Mouse (Mus musculus) liver, embryonic 16.5 days (tissue): ENCODE data around the gene Fbf1. TPM values are rescaled to one million over a fixed set of nuclear protein-coding genes. Genes with fewer than 3 reads are reported as not detected.

Experiments used
- ATAC-seq: fragments of 200-750 bp; cut with Nextera tagmentation; 2 replicates; pipeline ENCODE4 v1.8.0; 2017; ENCODE audit warnings: low read depth, mild to moderate bottlenecking, moderate number of reproducible peaks, moderate library complexity
- H3K27ac ChIP-seq: fragments of 300-500 bp; sonication (generic); 2 replicates; pipeline ENCODE4 v1.5.1; 2014; ENCODE audit warnings: mild to moderate bottlenecking, low read length
- H3K27me3 ChIP-seq: fragments of 300-500 bp; sonication (generic); 2 replicates; pipeline ENCODE4 v1.6.1; 2014; ENCODE audit warnings: low read depth, low read length, mixed read lengths; ENCODE audit not compliant: control insufficient read depth, insufficient read depth
- H3K36me3 ChIP-seq: fragments of 300-500 bp; sonication (generic); 2 replicates; pipeline ENCODE4 v1.6.1; 2014; ENCODE audit warnings: mild to moderate bottlenecking; ENCODE audit not compliant: control insufficient read depth, insufficient read depth
- H3K4me1 ChIP-seq: fragments of 300-500 bp; sonication (generic); 2 replicates; pipeline ENCODE4 v1.6.1; 2014; ENCODE audit warnings: low read depth, low read length, mixed read lengths; ENCODE audit not compliant: control insufficient read depth
- H3K4me2 ChIP-seq: fragments of 300-500 bp; sonication (generic); 2 replicates; pipeline ENCODE4 v1.6.1; 2014; ENCODE audit warnings: low read depth, low read length, mixed read lengths
- H3K4me3 ChIP-seq: fragments of 300-500 bp; sonication (generic); 2 replicates; pipeline ENCODE4 v1.5.1; 2014; ENCODE audit warnings: low read depth, mild to moderate bottlenecking, low read length
- H3K9ac ChIP-seq: fragments of 300-500 bp; sonication (generic); 2 replicates; pipeline ENCODE4 v1.6.1; 2014; ENCODE audit warnings: low read depth, low read length
- H3K9me3 ChIP-seq: fragments of 300-500 bp; sonication (generic); replicated peaks from 2 replicates; pipeline ENCODE4 v1.6.1; 2016; ENCODE audit warnings: low read length; ENCODE audit not compliant: control insufficient read depth
- WGBS: fragments of 180-500 bp; shearing (Covaris S2); extraction: QIAGEN DNeasy Blood & Tissue Kit; methylation state at CpG from one replicate; pipeline ENCODE4 v1.1.7; 2014; ENCODE audit not compliant: insufficient replicate concordance; 5-methylcytosine and 5-hydroxymethylcytosine counted together
- polyA plus RNA-seq: library from polyadenylated mRNA; unstranded; fragments of >200 nt; fragmentation: Nextera tagmentation; extraction: Ambion mirVana; gene quantifications from 2 replicates; pipeline ENCODE4 v1.2.1, GENCODE M21; 2015

The Fbf1 gene
- polyA plus RNA-seq, 1 experiment from 2014 or later: 6.6 TPM

DNA sequence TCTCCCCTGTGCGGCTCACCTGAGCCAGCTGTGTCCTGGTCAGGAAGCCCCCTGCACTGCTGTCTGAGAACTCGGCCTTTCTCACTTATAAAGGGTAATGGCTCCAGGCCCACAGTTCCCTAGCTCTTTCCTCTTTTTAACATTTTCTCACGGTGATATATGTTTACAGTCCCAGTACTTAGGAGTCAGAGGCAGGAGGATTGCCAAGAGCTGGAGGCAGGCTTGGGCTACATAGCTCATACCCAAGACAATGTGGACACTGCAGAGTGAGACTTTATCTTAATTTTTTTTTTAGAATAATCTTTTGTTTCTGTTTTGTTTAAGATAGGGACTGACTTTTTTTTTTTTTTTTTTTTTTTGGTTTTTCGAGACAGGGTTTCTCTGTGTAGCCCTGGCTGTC, 65.5 kb downstream of the Fbf1 start:
- H3K4me2 ChIP-seq: no peak overlapping the region
- no peaks in the 10 kb centered on the region for H3K9me3 ChIP-seq
- H3K4me1 ChIP-seq: peaks cover 62% of the 10 kb centered on the region
- H3K27me3 ChIP-seq: peaks cover 4% of the 10 kb centered on the region
- no peak overlapping the region for H3K4me3 ChIP-seq
- ATAC-seq: no peak
- H3K27ac ChIP-seq: peak overlapping the region; percentile 75
- H3K36me3 ChIP-seq: no peaks in the 10 kb centered on the region
- H3K9ac ChIP-seq: no peak overlapping the region; the same call in 1 of the 2 replicates
- WGBS: 40% methylated on average over 3 of the region's 4 CpGs

- peak overlapping the region; percentile 37 for H3K9ac ChIP-seq
- ATAC-seq: no peak
- 32% methylated on average over 11 of the region's 11 CpGs for WGBS
These were observed 66.0 kb downstream of the Fbf1 start for GRCm38 (mm10) chr11:116101931-116102381.

GRCm38 (mm10) chr11:116100839-116101238, 67.1 kb downstream of the Fbf1 start:
- Histone ChIP-seq H3K9me3 (no peaks in the 10 kb centered on the region; the same call in 1 of the 2 replicates), H3K27me3 (no peaks in the 10 kb centered on the region), H3K4me3 (no peak overlapping the region), H3K9ac (no peak overlapping the region), H3K27ac (no peak overlapping the region), H3K4me2 (no peak overlapping the region), H3K4me1 (peaks cover 50% of the 10 kb centered on the region), H3K36me3 (no peaks in the 10 kb centered on the region)
- WGBS: 73% methylated on average over 7 of the region's 7 CpGs
- ATAC-seq: no peak

More at GRCm38 (mm10) chr11:116101931-116102381, 66.0 kb downstream of the Fbf1 start:
- H3K4me1 ChIP-seq: peaks cover 61% of the 10 kb centered on the region
- H3K4me3 ChIP-seq: no peak overlapping the region
- H3K27ac ChIP-seq: peak overlapping the region; percentile 75
- no peaks in the 10 kb centered on the region for H3K36me3 ChIP-seq
- H3K9me3 ChIP-seq: no peaks in the 10 kb centered on the region
- peak overlapping the region; percentile 15; the same call in 1 of the 2 replicates for H3K4me2 ChIP-seq
- no peaks in the 10 kb centered on the region; the same call in none of the 2 replicates for H3K27me3 ChIP-seq

- H3K27ac ChIP-seq: no peak overlapping the region
- no peaks in the 10 kb centered on the region for H3K27me3 ChIP-seq
- H3K4me3 ChIP-seq: no peak overlapping the region
- no peaks in the 10 kb centered on the region for H3K36me3 ChIP-seq
- no peak overlapping the region for H3K9ac ChIP-seq
- H3K4me2 ChIP-seq: no peak overlapping the region
- no peaks in the 10 kb centered on the region; the same call in 1 of the 2 replicates for H3K9me3 ChIP-seq
- 45% methylated on average over 6 of the region's 6 CpGs for WGBS
- H3K4me1 ChIP-seq: peaks cover 47% of the 10 kb centered on the region
- ATAC-seq: no peak
These were observed 67.6 kb downstream of the Fbf1 start for GRCm38 (mm10) chr11:116100385-116100784.

DNA sequence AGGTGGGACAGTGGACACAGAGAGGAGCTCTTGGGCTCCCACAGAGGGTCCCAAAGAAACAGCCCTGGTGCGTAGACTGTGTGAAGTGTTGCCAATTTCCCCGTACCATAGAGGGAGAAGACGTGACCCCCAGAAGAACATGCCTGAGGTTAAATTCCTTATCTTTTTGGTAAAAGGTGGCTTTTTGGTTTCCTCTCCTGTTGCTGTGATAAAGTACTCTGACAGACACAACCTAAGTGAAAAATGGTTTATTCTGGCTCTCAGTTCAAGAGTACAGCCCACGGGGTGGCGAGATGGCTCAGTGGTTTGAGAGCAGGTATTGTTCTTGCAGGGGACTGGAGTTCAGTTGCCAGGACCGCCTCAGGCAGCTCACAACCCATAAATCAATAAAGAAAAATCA, 68.5 kb downstream of the Fbf1 start:
- no peaks in the 10 kb centered on the region for H3K36me3 ChIP-seq
- H3K27ac ChIP-seq: peak overlapping the region; percentile 23; the same call in 1 of the 2 replicates
- H3K4me1 ChIP-seq: peaks cover 45% of the 10 kb centered on the region
- no peak for ATAC-seq
- H3K9me3 ChIP-seq: no peaks in the 10 kb centered on the region; the same call in 1 of the 2 replicates
- 24% methylated on average over 6 of the region's 6 CpGs for WGBS
- H3K27me3 ChIP-seq: no peaks in the 10 kb centered on the region
- no peak overlapping the region for H3K4me3 ChIP-seq
- H3K9ac ChIP-seq: no peak overlapping the region
- peak overlapping the region; percentile 21; the same call in 1 of the 2 replicates for H3K4me2 ChIP-seq

DNA sequence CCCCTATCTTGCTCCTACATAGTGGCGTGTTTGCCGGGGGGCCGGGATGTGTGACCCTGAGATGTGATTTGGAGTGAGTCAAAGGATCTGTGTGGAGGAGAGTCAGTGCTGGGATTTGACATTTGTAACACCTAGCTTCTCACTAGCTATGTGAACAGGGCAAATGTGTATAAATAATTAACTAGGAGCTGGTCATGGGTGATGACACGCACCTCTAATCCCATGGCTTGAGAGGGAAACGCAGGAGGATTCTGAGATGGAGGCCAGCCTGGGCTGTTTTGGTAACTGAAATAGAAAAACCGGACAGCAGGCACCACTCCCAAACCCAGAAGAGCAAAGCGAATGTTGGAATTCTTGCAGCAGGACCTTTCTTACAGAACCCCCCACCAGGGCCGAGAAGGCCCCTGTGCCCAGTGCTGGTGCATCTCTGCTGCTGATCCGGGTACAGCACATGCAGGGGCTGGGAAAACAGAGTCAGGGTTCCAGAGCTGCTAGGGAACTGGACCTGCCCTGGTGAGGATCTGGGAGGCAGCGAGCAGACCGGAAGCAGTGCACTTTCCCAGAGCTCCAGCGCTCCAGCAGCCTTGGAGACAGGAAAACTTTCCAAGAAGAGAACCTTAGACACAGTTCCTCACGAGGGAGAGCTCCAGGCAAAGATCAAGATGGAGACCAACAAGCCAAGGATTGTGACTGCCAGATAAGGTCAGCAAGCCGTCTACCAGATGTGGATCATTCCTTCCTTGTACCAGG, 69.1 kb downstream of the Fbf1 start:
- H3K27ac ChIP-seq: peak overlapping the region; percentile 28
- no peak overlapping the region for H3K9ac ChIP-seq
- H3K9me3 ChIP-seq: no peaks in the 10 kb centered on the region; the same call in 1 of the 2 replicates
- peak; percentile 58; the same call in 1 of the 2 replicates for ATAC-seq
- no peaks in the 10 kb centered on the region for H3K36me3 ChIP-seq
- peak overlapping the region; percentile 21; the same call in 1 of the 2 replicates for H3K4me2 ChIP-seq
- WGBS: 60% methylated on average over 14 of the region's 14 CpGs
- H3K4me1 ChIP-seq: peaks cover 42% of the 10 kb centered on the region
- no peak overlapping the region for H3K4me3 ChIP-seq
- H3K27me3 ChIP-seq: no peaks in the 10 kb centered on the region

DNA sequence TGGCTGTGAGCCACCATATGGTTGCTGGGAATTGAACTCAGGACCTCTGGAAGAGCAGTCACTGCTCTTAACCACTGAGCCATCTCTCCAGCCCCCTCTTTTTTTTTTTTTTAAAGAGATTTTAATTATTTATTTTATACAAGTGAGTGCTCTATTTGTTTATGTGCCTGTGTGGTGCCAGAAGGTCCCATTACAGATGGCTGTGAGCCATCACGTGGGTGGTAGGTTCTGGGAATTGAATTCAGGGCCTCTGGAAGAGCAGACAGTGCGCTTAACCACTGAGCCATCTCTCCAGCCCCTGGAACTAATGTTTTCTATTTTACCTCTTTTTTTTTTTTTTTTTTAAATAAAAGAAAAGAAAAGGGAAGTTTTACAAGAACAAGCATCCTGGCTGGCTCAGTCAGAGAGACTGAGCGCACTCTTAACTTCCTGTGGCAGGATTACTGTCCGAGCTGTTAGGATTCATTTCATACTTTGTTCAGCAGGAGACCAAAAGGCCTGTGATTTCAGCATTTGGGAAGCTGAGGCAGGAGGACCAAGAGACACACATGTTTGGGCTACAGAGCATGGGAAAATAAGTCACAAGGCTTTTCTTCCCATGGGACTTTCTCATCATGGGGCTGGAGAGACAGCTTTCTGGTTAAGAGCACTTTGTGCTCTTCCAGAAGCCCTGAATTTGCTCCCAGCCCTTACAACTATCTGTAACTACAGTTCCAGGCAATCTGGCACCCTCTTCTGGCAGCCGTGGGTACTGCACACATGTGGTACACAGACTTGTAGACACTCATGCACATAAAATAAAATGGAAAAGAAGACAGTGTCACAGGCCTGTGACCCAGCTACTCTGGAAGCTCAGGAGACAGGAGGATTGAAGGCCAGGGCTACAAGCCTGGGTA, 71.5 kb downstream of the Fbf1 start:
- H3K4me1 ChIP-seq: peaks cover 31% of the 10 kb centered on the region
- WGBS: 68% methylated on average over 5 of the region's 5 CpGs

DNA sequence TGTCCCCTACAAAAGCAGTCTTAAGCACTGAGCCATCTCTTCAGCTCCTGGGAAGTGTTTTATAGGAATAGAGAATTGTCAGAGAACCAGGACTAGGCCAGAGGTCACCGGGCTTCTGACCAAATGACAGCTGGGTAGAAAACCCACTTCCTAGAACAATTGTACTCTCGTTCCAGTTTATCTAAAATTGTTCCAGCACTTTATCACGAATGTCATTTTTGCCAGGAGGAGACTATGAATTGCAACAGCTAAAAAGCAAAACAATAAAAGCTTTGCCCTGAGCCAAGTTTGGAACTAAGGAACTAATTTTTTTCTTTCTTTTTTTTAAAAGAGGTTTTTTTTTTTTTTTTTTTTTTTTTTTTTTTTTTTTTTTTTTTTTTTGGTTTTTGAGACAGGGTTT, 72.4 kb downstream of the Fbf1 start:
- Histone ChIP-seq H3K27me3 (no peaks in the 10 kb centered on the region), H3K9me3 (no peaks in the 10 kb centered on the region; the same call in 1 of the 2 replicates), H3K27ac (no peak overlapping the region), H3K4me3 (no peak overlapping the region), H3K36me3 (no peaks in the 10 kb centered on the region), H3K4me1 (peaks cover 25% of the 10 kb centered on the region), H3K9ac (no peak overlapping the region), H3K4me2 (no peak overlapping the region)
- 14% methylated on average over 3 of the region's 3 CpGs for WGBS
- ATAC-seq: no peak

More for the DNA sequence above, 71.5 kb downstream of the Fbf1 start:
- Histone ChIP-seq H3K4me2 (no peak overlapping the region), H3K27me3 (no peaks in the 10 kb centered on the region), H3K27ac (no peak overlapping the region), H3K36me3 (no peaks in the 10 kb centered on the region), H3K9ac (no peak overlapping the region), H3K4me3 (no peak overlapping the region), H3K9me3 (no peaks in the 10 kb centered on the region; the same call in 1 of the 2 replicates)
- no peak for ATAC-seq
